Mouse (Mus musculus) neural tube, embryonic 14.5 days (tissue): Measurements from ENCODE around the gene Fbxo47. TPM values are rescaled to one million over a fixed set of nuclear protein-coding genes. Genes with fewer than 3 reads are reported as not detected.
"Not testable (repeated sequence)": the region's sequence is repeated elsewhere in the genome, so short reads cannot be mapped to it uniquely, and the experiment has no call there.

Source experiments
- ATAC-seq: fragments of 200-750 bp; cut with Nextera tagmentation; 2 replicates; pipeline ENCODE4 v1.8.0; 2017; ENCODE audit warnings: low read depth, mild to moderate bottlenecking, moderate TSS enrichment, moderate library complexity
- H3K27ac ChIP-seq: fragments of 300-500 bp; sonication (generic); 2 replicates; pipeline ENCODE4 v1.5.1; 2014; ENCODE audit warnings: low read depth, mild to moderate bottlenecking, control low read depth, low read length, moderate library complexity, mixed read lengths
- H3K27me3 ChIP-seq: fragments of 300-500 bp; sonication (generic); 2 replicates; pipeline ENCODE4 v1.6.1; 2014; ENCODE audit warnings: low read length; ENCODE audit not compliant: control insufficient read depth, insufficient read depth
- H3K36me3 ChIP-seq: fragments of 300-500 bp; sonication (generic); 2 replicates; pipeline ENCODE4 v1.6.1; 2014; ENCODE audit warnings: low read length, mixed read lengths; ENCODE audit not compliant: control insufficient read depth, insufficient read depth
- H3K4me1 ChIP-seq: fragments of 300-500 bp; sonication (generic); 2 replicates; pipeline ENCODE4 v1.6.1; 2014; ENCODE audit warnings: low read length; ENCODE audit not compliant: control insufficient read depth, insufficient read depth
- H3K4me2 ChIP-seq: fragments of 300-500 bp; sonication (generic); 2 replicates; pipeline ENCODE4 v1.6.1; 2014; ENCODE audit warnings: mild to moderate bottlenecking, low read depth, low read length, control low read depth
- H3K4me3 ChIP-seq: fragments of 300-500 bp; sonication (generic); 2 replicates; pipeline ENCODE4 v1.5.1; 2014; ENCODE audit warnings: low read depth, low read length, control low read depth, mixed read lengths
- H3K9ac ChIP-seq: fragments of 300-500 bp; sonication (generic); replicated peaks from 2 replicates; pipeline ENCODE4 v1.6.1; 2014; ENCODE audit warnings: low read depth, mild to moderate bottlenecking, control low read depth, low read length, mixed read lengths
- H3K9me3 ChIP-seq: fragments of 300-500 bp; sonication (generic); 2 replicates; pipeline ENCODE4 v1.6.1; 2016; ENCODE audit warnings: low read length; ENCODE audit not compliant: control insufficient read depth
- WGBS: fragments of 180-500 bp; shearing (Covaris S2); extraction: QIAGEN DNeasy Blood & Tissue Kit; methylation state at CpG from one replicate; pipeline ENCODE4 v1.1.7; 2014; 5-methylcytosine and 5-hydroxymethylcytosine counted together
- polyA plus RNA-seq: library from polyadenylated mRNA; unstranded; fragments of >200 nt; fragmentation: Nextera tagmentation; extraction: Ambion mirVana; gene quantifications from 2 replicates; pipeline ENCODE4 v1.2.1, GENCODE M21; 2014

Fbxo47 gene
- polyA plus RNA-seq, 1 experiment from 2014 or later: 0.63 TPM

GRCm38 (mm10) chr11:97891821-97892220 lies 7.9 kb upstream of the Fbxo47 start:
- no peak for ATAC-seq
- Histone ChIP-seq H3K36me3 (no peaks in the 10 kb centered on the region), H3K9ac (no peak overlapping the region), H3K9me3 (no peaks in the 10 kb centered on the region), H3K27me3 (no peaks in the 10 kb centered on the region), H3K4me1 (no peaks in the 10 kb centered on the region), H3K4me3 (no peak overlapping the region), H3K27ac (no peak overlapping the region), H3K4me2 (no peak overlapping the region)
- WGBS: 78% methylated on average over 5 of the region's 5 CpGs

- Histone ChIP-seq H3K27ac (no peak overlapping the region), H3K4me2 (no peak overlapping the region), H3K27me3 (no peaks in the 10 kb centered on the region), H3K9me3 (no peaks in the 10 kb centered on the region), H3K9ac (no peak overlapping the region), H3K4me1 (no peaks in the 10 kb centered on the region), H3K4me3 (no peak overlapping the region), H3K36me3 (no peaks in the 10 kb centered on the region)
- 96% methylated on average over 2 of the region's 2 CpGs for WGBS
- no peak for ATAC-seq
These were observed 1.5 kb upstream of the Fbxo47 start for GRCm38 (mm10) chr11:97885296-97885915.

- Histone ChIP-seq H3K27me3 (no peaks in the 10 kb centered on the region), H3K27ac (peak overlapping the region; percentile 87), H3K36me3 (no peaks in the 10 kb centered on the region), H3K4me1 (no peaks in the 10 kb centered on the region), H3K4me2 (peak overlapping the region; percentile 53), H3K9me3 (no peaks in the 10 kb centered on the region), H3K9ac (no peak overlapping the region; the same call in 1 of the 2 replicates), H3K4me3 (peak overlapping the region; percentile 58)
- 0 out of 2 replicates have a peak, but pooled peaks have one; percentile 13 for ATAC-seq
- 27% methylated on average over 7 of the region's 7 CpGs for WGBS
These were observed 739 bp upstream of the Fbxo47 start for GRCm38 (mm10) chr11:97884601-97885185.

GRCm38 (mm10) chr11:97883542-97883917 lies 424 bp downstream of the Fbxo47 start:
- H3K4me1 ChIP-seq: no peaks in the 10 kb centered on the region
- H3K27ac ChIP-seq: peak overlapping the region; percentile 65
- no peaks in the 10 kb centered on the region for H3K27me3 ChIP-seq
- no peaks in the 10 kb centered on the region for H3K36me3 ChIP-seq
- H3K4me2 ChIP-seq: peak overlapping the region; percentile 53
- no peaks in the 10 kb centered on the region for H3K9me3 ChIP-seq
- H3K4me3 ChIP-seq: peak overlapping the region; percentile 58
- peak overlapping the region; percentile 41; the same call in 1 of the 2 replicates for H3K9ac ChIP-seq
- peak; percentile 50 for ATAC-seq
- 4% methylated on average over 26 of the region's 26 CpGs for WGBS

- Histone ChIP-seq H3K4me1 (no peaks in the 10 kb centered on the region), H3K4me3 (no peak overlapping the region), H3K27me3 (no peaks in the 10 kb centered on the region), H3K36me3 (no peaks in the 10 kb centered on the region), H3K27ac (no peak overlapping the region), H3K9me3 (no peaks in the 10 kb centered on the region), H3K4me2 (no peak overlapping the region), H3K9ac (no peak overlapping the region)
- WGBS: 95% methylated on average over 4 of the region's 4 CpGs
- no peak for ATAC-seq
These were observed 3.6 kb downstream of the Fbxo47 start for GRCm38 (mm10) chr11:97880362-97880761.

- no peaks in the 10 kb centered on the region for H3K36me3 ChIP-seq
- H3K4me3 ChIP-seq: no peak overlapping the region
- ATAC-seq: no peak
- WGBS: 58% methylated on average over 2 of the region's 2 CpGs
- H3K9ac ChIP-seq: no peak overlapping the region
- H3K4me1 ChIP-seq: no peaks in the 10 kb centered on the region
- H3K4me2 ChIP-seq: no peak overlapping the region
- no peaks in the 10 kb centered on the region for H3K9me3 ChIP-seq
- H3K27ac ChIP-seq: no peak overlapping the region
- H3K27me3 ChIP-seq: no peaks in the 10 kb centered on the region
These were observed 6.6 kb downstream of the Fbxo47 start for GRCm38 (mm10) chr11:97877341-97877740.

- no peak overlapping the region for H3K27ac ChIP-seq
- no peaks in the 10 kb centered on the region for H3K36me3 ChIP-seq
- 93% methylated on average over 1 of the region's 1 CpGs for WGBS
- H3K4me3 ChIP-seq: no peak overlapping the region
- H3K9ac ChIP-seq: no peak overlapping the region
- H3K4me2 ChIP-seq: no peak overlapping the region
- no peak for ATAC-seq
- H3K4me1 ChIP-seq: no peaks in the 10 kb centered on the region
- H3K27me3 ChIP-seq: no peaks in the 10 kb centered on the region
- H3K9me3 ChIP-seq: no peaks in the 10 kb centered on the region
These were observed 9.6 kb downstream of the Fbxo47 start for GRCm38 (mm10) chr11:97874396-97874795.

- H3K27me3 ChIP-seq, H3K36me3 ChIP-seq, H3K4me1 ChIP-seq, H3K4me2 ChIP-seq, H3K4me3 ChIP-seq, H3K27ac ChIP-seq, H3K9ac ChIP-seq, ATAC-seq, H3K9me3 ChIP-seq: not testable (repeated sequence)
- WGBS: 98% methylated on average over 5 of the region's 5 CpGs
These were observed 11.6 kb downstream of the Fbxo47 start for GRCm38 (mm10) chr11:97872378-97872777.

GRCm38 (mm10) chr11:97867591-97867990 lies 16.4 kb downstream of the Fbxo47 start:
- no peak overlapping the region for H3K4me3 ChIP-seq
- no peaks in the 10 kb centered on the region for H3K36me3 ChIP-seq
- H3K4me2 ChIP-seq: no peak overlapping the region
- ATAC-seq: no peak
- no peak overlapping the region for H3K27ac ChIP-seq
- 93% methylated on average over 3 of the region's 3 CpGs for WGBS
- no peaks in the 10 kb centered on the region for H3K9me3 ChIP-seq
- H3K9ac ChIP-seq: no peak overlapping the region
- no peaks in the 10 kb centered on the region for H3K27me3 ChIP-seq
- no peaks in the 10 kb centered on the region for H3K4me1 ChIP-seq
